Mouse (Mus musculus): ENCODE data around the gene Rpl26.

DNA sequence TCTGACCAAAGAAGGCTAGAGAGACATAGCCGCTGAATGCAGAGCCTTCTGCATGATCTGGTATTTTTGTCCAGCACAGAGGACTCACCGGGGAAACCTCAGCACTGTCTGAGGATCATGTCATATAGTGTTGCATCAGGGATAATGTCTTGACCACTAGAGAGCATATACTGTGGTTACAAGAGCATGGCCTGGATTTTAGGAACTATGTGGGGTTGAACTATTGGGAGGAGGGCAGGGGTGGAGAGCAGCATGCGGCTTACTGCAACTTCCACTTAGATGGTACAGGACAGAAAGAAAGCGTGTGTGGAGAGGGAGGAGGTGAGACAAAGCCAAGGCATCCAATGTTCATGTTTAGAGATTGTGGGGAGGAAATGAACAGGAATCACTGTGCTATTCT is 13.2 kb downstream of the Rpl26 start:
- no peak for TF ChIP-seq CTCF (IDR thresholded peaks at IDR 0.05; ENCODE audit: extremely low read depth, insufficient read depth, low read length)
- TF ChIP-seq POLR2A (IDR thresholded peaks at IDR 0.05; ENCODE audit: extremely low read depth, insufficient read depth, low read length): no peak

Data from cortical plate, adult 2 months (tissue).